Mouse (Mus musculus): ENCODE results near the gene Fezf1. TPM values are rescaled to one million over a fixed set of nuclear protein-coding genes. Genes with fewer than 3 reads are reported as not detected.

Gene Fezf1
- 0.16 TPM in 2 replicates for polyA plus RNA-seq (2021; fragmentation: Nextera tagmentation)
- long read RNA-seq, experiment 1, transcript Fezf1-201 (4 exons, 2,409 nt), result major isoform, 5 of 6 reads
- long read RNA-seq, experiment 1, partial matches to known transcripts, result 0 of 6 reads
- long read RNA-seq, experiment 1, other reads (novel, unspliced or antisense), result 1 of 6 reads
- long read RNA-seq, experiment 2, partial matches to known transcripts, result 0 of 1 reads
- long read RNA-seq, experiment 2, other reads (novel, unspliced or antisense), result 0 of 1 reads

GRCm38 (mm10) chr6:23248313-23249052 lies at the start of gene Fezf1:
Gene Fezf1, minus strand, starts transcription at chr6:23248362.

Other genes with a start within 250 kb of the Fezf1 start
- 1.8 and 4.7 TPM in 2 replicates for gene Aass, start 115.4 kb downstream of the Fezf1 start, polyA plus RNA-seq (2021; fragmentation: Nextera tagmentation)

Measured in left cerebral cortex, adult 6 months (tissue).